Mouse (Mus musculus): ENCODE measurements around the gene Glg1.

Gene Glg1

DNA sequence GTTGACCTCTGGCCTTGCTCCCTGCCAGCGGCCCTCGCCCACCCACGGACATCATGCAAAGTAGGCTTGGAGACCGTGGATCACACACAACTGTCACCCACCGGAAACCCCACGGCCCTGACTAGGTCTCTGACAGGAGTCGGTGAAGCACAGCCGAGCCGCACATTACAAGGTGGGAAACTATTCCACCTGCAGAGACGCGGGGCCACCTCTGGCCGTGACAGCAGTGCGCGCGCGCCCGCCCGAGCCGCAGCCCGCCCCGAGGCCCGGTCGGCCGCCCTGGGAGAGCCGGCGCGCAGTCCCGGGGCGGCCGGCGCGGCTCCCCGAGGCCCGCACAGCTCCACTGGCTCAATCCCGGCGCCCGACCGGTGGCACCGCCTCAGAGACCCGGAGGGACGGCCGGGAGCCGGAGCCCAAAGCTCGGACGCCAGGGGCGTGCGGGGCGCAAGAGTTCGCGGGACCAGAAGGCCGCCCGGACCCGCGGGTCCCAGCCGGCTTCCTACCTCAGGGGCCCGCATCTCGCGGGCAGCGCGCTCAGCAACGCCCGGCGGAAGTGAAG is 114.0 kb downstream of the Glg1 start:
- DNase-seq (ENCODE audit: low spot score) = peak; percentile 9

- no peak for DNase-seq (ENCODE audit: low spot score)
These were observed 116.5 kb downstream of the Glg1 start for GRCm38 (mm10) chr8:111142521-111142920.

DNA sequence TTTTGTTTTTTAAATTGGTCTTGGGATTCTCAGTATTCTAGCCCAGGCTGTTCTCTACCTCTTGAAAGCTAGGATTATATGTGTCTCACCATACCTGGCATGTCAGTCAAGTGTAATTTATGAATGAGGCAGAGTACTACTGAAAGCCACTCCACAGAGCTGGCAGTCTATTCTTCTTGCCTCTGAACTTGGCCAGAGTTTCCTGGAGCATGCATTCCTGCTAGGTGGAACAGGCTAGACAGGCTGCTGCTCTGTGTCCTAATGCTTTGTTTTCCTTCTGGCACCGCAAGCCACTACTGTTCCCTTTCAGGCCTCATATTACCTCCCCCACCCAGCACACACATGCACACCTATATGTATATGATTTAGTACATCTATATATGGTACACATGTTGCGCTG is 128.3 kb downstream of the Glg1 start:
- DNase-seq (ENCODE audit: low spot score) = no peak

DNA sequence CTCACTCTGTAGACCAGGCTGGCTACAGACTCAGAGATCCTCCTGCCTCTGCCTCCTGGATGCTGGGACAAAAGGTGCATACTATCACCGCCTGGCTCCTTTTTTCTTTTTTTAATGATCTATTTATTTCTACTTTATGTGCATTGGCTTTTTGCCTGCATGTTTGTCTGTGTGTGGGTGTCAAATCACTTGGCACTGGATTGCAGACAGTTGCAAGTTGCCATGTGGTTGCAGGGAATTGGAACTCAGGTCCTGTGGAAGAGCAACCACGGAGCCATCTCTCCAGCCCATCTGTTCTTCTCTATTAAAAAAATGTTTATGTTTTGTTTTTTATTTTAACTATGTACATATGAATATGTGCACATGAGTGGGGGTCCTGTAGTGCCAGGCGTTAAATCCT is 139.5 kb downstream of the Glg1 start:
- no peak for DNase-seq (ENCODE audit: low spot score)

GRCm38 (mm10) chr8:111114891-111115290 is 144.1 kb downstream of the Glg1 start:
- DNase-seq (ENCODE audit: low spot score) = no peak
